Mouse (Mus musculus): ENCODE measurements at regions not wholly inside any gene's neighbourhood (a gene's known extent, or its start where the extent isn't known, plus 50 kb on each side); places are given as distances from the start of the nearest gene placed in this dataset.

GRCm38 (mm10) chr3:61285924-61286520 is 75.4 kb upstream of the Rap2b start:
- H3K4me3 ChIP-seq (ENCODE audit: low read depth, low read length): no peak overlapping the region
- no peaks in the 10 kb centered on the region for H3K4me1 ChIP-seq (replicated peaks; ENCODE audit: control insufficient read depth, insufficient read depth, low read length)
- DNase-seq (ENCODE audit: low spot score) (no peak), ATAC-seq (replicated peaks; ENCODE audit: low FRiP score) (no peak)
- no peak overlapping the region for H3K9ac ChIP-seq (ENCODE audit: low read depth, low read length)
- no peaks in the 10 kb centered on the region for H3K9me3 ChIP-seq (ENCODE audit: control insufficient read depth, low read length)
- H3K4me2 ChIP-seq: no peak overlapping the region
- no peak overlapping the region for H3K27ac ChIP-seq (ENCODE audit: low read depth, low read length)
- WGBS: 79% methylated on average over 10 of the region's 10 CpGs
- H3K27me3 ChIP-seq (replicated peaks; ENCODE audit: control insufficient read depth, insufficient read depth, low read length): no peaks in the 10 kb centered on the region
- no peaks in the 10 kb centered on the region for H3K36me3 ChIP-seq (ENCODE audit: control insufficient read depth, insufficient read depth, low read length)

GRCm38 (mm10) chr3:61288195-61288594 is 73.2 kb upstream of the Rap2b start:
- Histone ChIP-seq H3K36me3 (ENCODE audit: control insufficient read depth, insufficient read depth, low read length) (no peaks in the 10 kb centered on the region), H3K4me2 (no peak overlapping the region), H3K4me1 (replicated peaks; ENCODE audit: control insufficient read depth, insufficient read depth, low read length) (no peaks in the 10 kb centered on the region), H3K4me3 (ENCODE audit: low read depth, low read length) (no peak overlapping the region), H3K27ac (ENCODE audit: low read depth, low read length) (no peak overlapping the region), H3K27me3 (replicated peaks; ENCODE audit: control insufficient read depth, insufficient read depth, low read length) (no peaks in the 10 kb centered on the region), H3K9ac (ENCODE audit: low read depth, low read length) (no peak overlapping the region), H3K9me3 (ENCODE audit: control insufficient read depth, low read length) (no peaks in the 10 kb centered on the region)
- 78% methylated on average over 1 of the region's 1 CpGs for WGBS
- ATAC-seq (replicated peaks; ENCODE audit: low FRiP score): no peak
- DNase-seq (ENCODE audit: low spot score): no peak

- Histone ChIP-seq H3K9me3 (ENCODE audit: control insufficient read depth, low read length) (no peaks in the 10 kb centered on the region), H3K27me3 (replicated peaks; ENCODE audit: control insufficient read depth, insufficient read depth, low read length) (no peaks in the 10 kb centered on the region), H3K4me3 (ENCODE audit: low read depth, low read length) (no peak overlapping the region), H3K36me3 (ENCODE audit: control insufficient read depth, insufficient read depth, low read length) (no peaks in the 10 kb centered on the region), H3K4me2 (no peak overlapping the region), H3K4me1 (replicated peaks; ENCODE audit: control insufficient read depth, insufficient read depth, low read length) (no peaks in the 10 kb centered on the region), H3K27ac (ENCODE audit: low read depth, low read length) (no peak overlapping the region), H3K9ac (ENCODE audit: low read depth, low read length) (no peak overlapping the region)
- 67% methylated on average over 6 of the region's 6 CpGs for WGBS
- no peak for DNase-seq (ENCODE audit: low spot score)
- ATAC-seq (replicated peaks; ENCODE audit: low FRiP score): no peak
Observed at GRCm38 (mm10) chr3:61294855-61295254, 66.6 kb upstream of the Rap2b start.

- H3K27me3 ChIP-seq (replicated peaks; ENCODE audit: control insufficient read depth, insufficient read depth, low read length): no peaks in the 10 kb centered on the region
- H3K4me2 ChIP-seq: no peak overlapping the region
- WGBS: 58% methylated on average over 3 of the region's 3 CpGs
- H3K9me3 ChIP-seq (ENCODE audit: control insufficient read depth, low read length): no peaks in the 10 kb centered on the region
- no peak for ATAC-seq (replicated peaks; ENCODE audit: low FRiP score)
- H3K4me1 ChIP-seq (replicated peaks; ENCODE audit: control insufficient read depth, insufficient read depth, low read length): no peaks in the 10 kb centered on the region
- H3K9ac ChIP-seq (ENCODE audit: low read depth, low read length): no peak overlapping the region
- no peak overlapping the region for H3K27ac ChIP-seq (ENCODE audit: low read depth, low read length)
- no peak overlapping the region for H3K4me3 ChIP-seq (ENCODE audit: low read depth, low read length)
- no peak for DNase-seq (ENCODE audit: low spot score)
- no peaks in the 10 kb centered on the region for H3K36me3 ChIP-seq (ENCODE audit: control insufficient read depth, insufficient read depth, low read length)
Observed at GRCm38 (mm10) chr3:61297290-61297689, 64.1 kb upstream of the Rap2b start.

GRCm38 (mm10) chr3:61302214-61302613 is 59.2 kb upstream of the Rap2b start:
- H3K9me3 ChIP-seq (ENCODE audit: control insufficient read depth, low read length): no peaks in the 10 kb centered on the region
- no peaks in the 10 kb centered on the region for H3K27me3 ChIP-seq (replicated peaks; ENCODE audit: control insufficient read depth, insufficient read depth, low read length)
- 74% methylated on average over 3 of the region's 3 CpGs for WGBS
- H3K4me3 ChIP-seq (ENCODE audit: low read depth, low read length): no peak overlapping the region
- no peaks in the 10 kb centered on the region for H3K4me1 ChIP-seq (replicated peaks; ENCODE audit: control insufficient read depth, insufficient read depth, low read length)
- H3K36me3 ChIP-seq (ENCODE audit: control insufficient read depth, insufficient read depth, low read length): no peaks in the 10 kb centered on the region
- no peak overlapping the region for H3K9ac ChIP-seq (ENCODE audit: low read depth, low read length)
- no peak overlapping the region for H3K4me2 ChIP-seq
- ATAC-seq (replicated peaks; ENCODE audit: low FRiP score) (no peak), DNase-seq (ENCODE audit: low spot score) (no peak)
- no peak overlapping the region for H3K27ac ChIP-seq (ENCODE audit: low read depth, low read length)

GRCm38 (mm10) chr3:61303485-61303884 is 58.0 kb upstream of the Rap2b start:
- H3K27me3 ChIP-seq (replicated peaks; ENCODE audit: control insufficient read depth, insufficient read depth, low read length): no peaks in the 10 kb centered on the region
- no peak for DNase-seq (ENCODE audit: low spot score)
- 82% methylated on average over 3 of the region's 3 CpGs for WGBS
- no peaks in the 10 kb centered on the region for H3K4me1 ChIP-seq (replicated peaks; ENCODE audit: control insufficient read depth, insufficient read depth, low read length)
- no peak overlapping the region for H3K9ac ChIP-seq (ENCODE audit: low read depth, low read length)
- no peaks in the 10 kb centered on the region for H3K9me3 ChIP-seq (ENCODE audit: control insufficient read depth, low read length)
- H3K4me3 ChIP-seq (ENCODE audit: low read depth, low read length): no peak overlapping the region
- ATAC-seq (replicated peaks; ENCODE audit: low FRiP score): no peak
- H3K27ac ChIP-seq (ENCODE audit: low read depth, low read length): no peak overlapping the region
- no peaks in the 10 kb centered on the region for H3K36me3 ChIP-seq (ENCODE audit: control insufficient read depth, insufficient read depth, low read length)
- H3K4me2 ChIP-seq: no peak overlapping the region

GRCm38 (mm10) chr3:61306306-61306705 is 55.1 kb upstream of the Rap2b start:
- DNase-seq (ENCODE audit: low spot score): no peak
- Histone ChIP-seq H3K27ac (ENCODE audit: low read depth, low read length) (no peak overlapping the region), H3K36me3 (ENCODE audit: control insufficient read depth, insufficient read depth, low read length) (no peaks in the 10 kb centered on the region), H3K9me3 (ENCODE audit: control insufficient read depth, low read length) (no peaks in the 10 kb centered on the region), H3K4me3 (ENCODE audit: low read depth, low read length) (no peak overlapping the region), H3K4me2 (no peak overlapping the region), H3K4me1 (replicated peaks; ENCODE audit: control insufficient read depth, insufficient read depth, low read length) (no peaks in the 10 kb centered on the region), H3K9ac (ENCODE audit: low read depth, low read length) (no peak overlapping the region), H3K27me3 (replicated peaks; ENCODE audit: control insufficient read depth, insufficient read depth, low read length) (no peaks in the 10 kb centered on the region)
- 54% methylated on average over 2 of the region's 2 CpGs for WGBS
- ATAC-seq (replicated peaks; ENCODE audit: low FRiP score): no peak

- DNase-seq (ENCODE audit: low spot score) (no peak), ATAC-seq (replicated peaks; ENCODE audit: low FRiP score) (no peak)
- Histone ChIP-seq H3K9ac (ENCODE audit: low read depth, low read length) (no peak overlapping the region), H3K27me3 (replicated peaks; ENCODE audit: control insufficient read depth, insufficient read depth, low read length) (no peaks in the 10 kb centered on the region), H3K9me3 (ENCODE audit: control insufficient read depth, low read length) (no peaks in the 10 kb centered on the region), H3K4me2 (no peak overlapping the region), H3K36me3 (ENCODE audit: control insufficient read depth, insufficient read depth, low read length) (no peaks in the 10 kb centered on the region), H3K4me3 (ENCODE audit: low read depth, low read length) (no peak overlapping the region), H3K4me1 (replicated peaks; ENCODE audit: control insufficient read depth, insufficient read depth, low read length) (no peaks in the 10 kb centered on the region), H3K27ac (ENCODE audit: low read depth, low read length) (no peak overlapping the region)
- WGBS: 86% methylated on average over 2 of the region's 2 CpGs
Observed at GRCm38 (mm10) chr3:61308764-61309163, 52.7 kb upstream of the Rap2b start.

GRCm38 (mm10) chr3:61309197-61309596 is 52.2 kb upstream of the Rap2b start:
- Histone ChIP-seq H3K27ac (ENCODE audit: low read depth, low read length) (no peak overlapping the region), H3K9ac (ENCODE audit: low read depth, low read length) (no peak overlapping the region), H3K4me1 (replicated peaks; ENCODE audit: control insufficient read depth, insufficient read depth, low read length) (no peaks in the 10 kb centered on the region), H3K9me3 (ENCODE audit: control insufficient read depth, low read length) (no peaks in the 10 kb centered on the region), H3K36me3 (ENCODE audit: control insufficient read depth, insufficient read depth, low read length) (no peaks in the 10 kb centered on the region), H3K4me2 (no peak overlapping the region), H3K27me3 (replicated peaks; ENCODE audit: control insufficient read depth, insufficient read depth, low read length) (no peaks in the 10 kb centered on the region), H3K4me3 (ENCODE audit: low read depth, low read length) (no peak overlapping the region)
- WGBS: 74% methylated on average over 1 of the region's 1 CpGs
- ATAC-seq (replicated peaks; ENCODE audit: low FRiP score) (no peak), DNase-seq (ENCODE audit: low spot score) (no peak)
